Mouse (Mus musculus) CD8-positive naive resting alpha-beta T cell, adult 2 months (primary cell): ENCODE data around the gene AC192777.2.
"Not testable (repeated sequence)": the region's sequence is repeated elsewhere in the genome, so short reads cannot be mapped to it uniquely, and the experiment has no call there.

Source experiments
- DNase-seq, 2 experiments: peaks; one replicate each; pipeline ENCODE4 v3.0.0; 2022; ENCODE audit warnings: low read depth in 2 of 2, low spot score in 2 of 2

The AC192777.2 gene

GRCm38 (mm10) chr17:40095150-40095549, at the start of gene AC192777.2:
AC192777.2 (plus strand) TSS chr17:40095450.
- DNase-seq: not testable (repeated sequence)

- DNase-seq: not testable (repeated sequence)
Measured at GRCm38 (mm10) chr17:40116172-40116571, 20.9 kb downstream of the AC192777.2 start.

GRCm38 (mm10) chr17:40116877-40117276, 21.6 kb downstream of the AC192777.2 start:
- DNase-seq: not testable (repeated sequence)
